Mouse (Mus musculus): Measurements from ENCODE around the gene Gli1. TPM values are rescaled to one million over a fixed set of nuclear protein-coding genes. Genes with fewer than 3 reads are reported as not detected.

Gli1 gene
- polyA plus RNA-seq, 1 experiment from 2014 or later: 1.3 TPM

- ATAC-seq: no peak
These were observed 18.9 kb upstream of the Gli1 start for GRCm38 (mm10) chr10:127360714-127361113.

DNA sequence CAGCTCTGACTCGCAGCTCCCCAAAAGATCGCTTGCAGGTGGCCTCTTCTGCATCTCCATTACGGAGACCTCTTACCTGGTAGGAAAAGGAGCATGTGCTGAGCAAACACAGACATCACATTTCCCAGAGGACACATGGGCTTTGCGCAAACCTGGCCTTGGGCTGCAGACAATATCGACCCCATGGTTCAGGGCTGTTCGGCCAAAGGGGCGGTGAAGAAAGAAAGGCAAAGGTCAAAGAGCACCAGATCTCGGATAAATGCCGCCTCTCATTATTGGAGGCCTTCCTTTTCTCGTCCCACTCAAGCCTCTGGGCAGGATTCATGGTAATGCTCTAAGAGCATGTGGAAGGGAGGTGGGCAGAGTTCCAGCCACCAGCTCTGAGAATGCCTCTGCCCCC lies 13.6 kb upstream of the Gli1 start:
- Histone ChIP-seq H3K4me2 (replicated peaks) (no peak overlapping the region), H3K4me3 (replicated peaks) (no peak overlapping the region), H3K36me3 (no peaks in the 10 kb centered on the region), H3K9me3 (no peaks in the 10 kb centered on the region), H3K27ac (no peak overlapping the region), H3K4me1 (replicated peaks) (peaks cover 7% of the 10 kb centered on the region), H3K9ac (replicated peaks) (no peak overlapping the region), H3K27me3 (peaks cover 8% of the 10 kb centered on the region)
- no peak for ATAC-seq
- 47% methylated on average over 10 of the region's 10 CpGs for WGBS

More at GRCm38 (mm10) chr10:127360714-127361113, 18.9 kb upstream of the Gli1 start:
- H3K9ac ChIP-seq (replicated peaks): no peak overlapping the region
- no peaks in the 10 kb centered on the region for H3K9me3 ChIP-seq
- WGBS: 91% methylated on average over 3 of the region's 3 CpGs
- H3K4me3 ChIP-seq (replicated peaks): no peak overlapping the region
- no peaks in the 10 kb centered on the region for H3K36me3 ChIP-seq
- H3K4me1 ChIP-seq (replicated peaks): no peaks in the 10 kb centered on the region
- no peak overlapping the region for H3K4me2 ChIP-seq (replicated peaks)
- no peaks in the 10 kb centered on the region for H3K27me3 ChIP-seq
- no peak overlapping the region for H3K27ac ChIP-seq

DNA sequence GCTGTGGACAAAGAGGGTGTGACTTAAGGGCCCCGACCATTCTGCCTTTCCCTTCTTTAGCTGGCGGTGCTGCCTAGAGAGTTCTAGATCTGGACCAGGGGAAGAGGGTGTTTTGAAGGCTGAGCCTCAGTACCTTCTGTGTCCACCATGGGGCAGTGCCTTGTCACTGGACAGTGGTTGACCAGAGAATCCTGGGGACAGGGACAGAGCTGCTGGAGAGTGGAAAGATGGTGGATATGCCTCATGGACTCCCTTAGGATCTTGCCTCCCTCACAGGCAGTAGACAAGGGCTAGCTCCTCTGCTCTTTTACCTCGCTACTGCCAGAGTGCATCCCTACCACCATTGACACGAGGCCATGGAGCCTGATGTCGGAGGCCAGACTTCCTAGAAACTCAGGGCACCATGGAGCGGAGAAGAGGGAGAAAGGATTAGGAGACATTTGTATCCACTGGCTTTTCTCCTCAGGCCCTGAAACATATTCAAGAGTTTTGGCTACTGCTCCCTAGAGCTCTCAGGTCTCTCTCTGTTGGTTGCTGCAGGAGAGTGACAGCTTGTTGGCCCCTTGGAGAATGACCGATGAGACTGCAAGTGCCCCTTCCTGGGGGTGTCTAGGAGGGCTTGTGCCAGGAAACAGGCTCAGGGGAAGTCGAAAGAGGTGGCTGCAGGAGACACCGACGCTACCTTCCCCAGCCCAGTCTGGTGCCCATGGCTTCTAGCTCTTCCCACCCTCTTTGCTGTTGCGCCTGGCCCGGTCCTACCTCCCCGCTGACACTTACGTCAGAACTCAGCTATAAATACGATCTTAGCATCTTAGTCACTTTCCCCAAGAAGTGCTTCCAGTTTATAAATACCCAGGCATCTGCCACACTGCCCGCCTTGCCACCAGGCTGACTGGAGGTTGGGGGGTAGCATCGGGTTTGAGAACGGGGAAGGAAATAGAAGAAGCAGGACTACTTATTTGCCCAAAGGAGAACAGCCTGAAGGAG lies 12.4 kb upstream of the Gli1 start, which contains the start of gene Inhbe:
TSS of gene Inhbe (minus strand) at position 503 of the 987 bp plus-strand sequence.
- Histone ChIP-seq H3K9me3 (no peaks in the 10 kb centered on the region), H3K27ac (no peak within 1 kb of the TSS), H3K4me3 (replicated peaks) (no peak within 1 kb of the TSS), H3K9ac (replicated peaks) (no peak within 1 kb of the TSS), H3K27me3 (peaks cover 8% of the 10 kb centered on the region), H3K36me3 (no peaks in the 10 kb centered on the region), H3K4me2 (replicated peaks) (no peak within 1 kb of the TSS), H3K4me1 (replicated peaks) (peaks cover 7% of the 10 kb centered on the region)
- ATAC-seq: no peak
- WGBS: 86% methylated on average over 18 of the region's 18 CpGs

DNA sequence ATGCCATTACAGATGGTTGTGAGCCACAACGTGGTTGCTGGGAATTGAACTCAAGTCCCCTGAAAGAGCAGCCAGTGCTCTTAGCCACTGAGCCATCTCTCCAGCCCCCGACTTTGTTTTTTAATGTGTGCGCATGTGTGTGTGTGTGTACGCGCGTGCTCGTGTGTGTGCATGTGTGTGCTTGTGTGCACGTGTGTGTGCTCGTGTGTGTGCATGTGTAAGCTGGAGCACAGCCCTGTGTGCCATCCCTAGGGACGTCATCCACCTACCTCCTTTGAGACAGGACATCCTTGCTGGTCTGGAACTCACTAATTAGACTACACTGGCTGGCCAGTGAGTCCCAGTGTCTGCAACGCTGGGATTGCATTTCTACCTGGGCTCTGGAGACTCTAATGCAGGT lies 11.0 kb upstream of the Gli1 start:
- Histone ChIP-seq H3K36me3 (no peaks in the 10 kb centered on the region), H3K4me1 (replicated peaks) (peaks cover 7% of the 10 kb centered on the region), H3K27ac (no peak overlapping the region), H3K4me3 (replicated peaks) (no peak overlapping the region), H3K9me3 (no peaks in the 10 kb centered on the region), H3K27me3 (peaks cover 8% of the 10 kb centered on the region), H3K9ac (replicated peaks) (no peak overlapping the region), H3K4me2 (replicated peaks) (no peak overlapping the region)
- no peak for ATAC-seq
- 92% methylated on average over 11 of the region's 11 CpGs for WGBS

- Histone ChIP-seq H3K9me3 (no peaks in the 10 kb centered on the region), H3K4me3 (replicated peaks) (no peak overlapping the region), H3K27me3 (peaks cover 8% of the 10 kb centered on the region), H3K4me1 (replicated peaks) (peaks cover 7% of the 10 kb centered on the region), H3K36me3 (no peaks in the 10 kb centered on the region), H3K4me2 (replicated peaks) (no peak overlapping the region), H3K27ac (no peak overlapping the region), H3K9ac (replicated peaks) (no peak overlapping the region)
- WGBS: 92% methylated on average over 9 of the region's 9 CpGs
- no peak for ATAC-seq
These were observed 10.4 kb upstream of the Gli1 start for GRCm38 (mm10) chr10:127352187-127352586.

DNA sequence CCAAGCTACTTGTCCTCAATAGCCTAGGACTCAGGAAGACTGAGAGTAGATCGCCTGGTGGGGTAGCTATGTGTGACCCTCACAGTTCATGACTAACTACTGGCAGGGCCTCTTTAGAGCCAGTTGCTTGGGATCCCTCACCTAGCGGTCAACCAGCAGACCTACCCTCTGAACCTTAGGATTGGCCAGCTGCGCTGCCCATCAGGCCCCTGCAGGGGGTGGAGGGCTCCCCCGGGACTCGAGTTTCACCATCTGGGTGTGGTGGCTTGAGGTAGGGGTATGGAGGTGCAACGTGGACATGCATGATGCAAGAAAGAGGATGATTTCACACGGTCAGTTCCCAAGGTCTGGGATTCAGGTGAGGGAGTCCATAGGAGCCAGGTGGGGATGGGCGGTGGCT lies 9.9 kb upstream of the Gli1 start:
- Histone ChIP-seq H3K9ac (replicated peaks) (no peak overlapping the region), H3K4me1 (replicated peaks) (peaks cover 7% of the 10 kb centered on the region), H3K27ac (no peak overlapping the region), H3K27me3 (peaks cover 8% of the 10 kb centered on the region), H3K4me3 (replicated peaks) (no peak overlapping the region), H3K9me3 (no peaks in the 10 kb centered on the region), H3K36me3 (no peaks in the 10 kb centered on the region), H3K4me2 (replicated peaks) (no peak overlapping the region)
- WGBS: 77% methylated on average over 8 of the region's 8 CpGs
- no peak for ATAC-seq

- Histone ChIP-seq H3K27me3 (peaks cover 8% of the 10 kb centered on the region), H3K9ac (replicated peaks) (0 out of 2 replicates have a peak overlapping the region, but pooled peaks have one; percentile 29), H3K4me1 (replicated peaks) (peaks cover 7% of the 10 kb centered on the region), H3K9me3 (no peaks in the 10 kb centered on the region), H3K4me3 (replicated peaks) (no peak overlapping the region), H3K36me3 (no peaks in the 10 kb centered on the region), H3K4me2 (replicated peaks) (no peak overlapping the region), H3K27ac (no peak overlapping the region)
- ATAC-seq: 0 out of 2 replicates have a peak, but pooled peaks have one; percentile 4
- WGBS: 86% methylated on average over 8 of the region's 8 CpGs
These were observed 9.5 kb upstream of the Gli1 start for GRCm38 (mm10) chr10:127351285-127351595.

- Histone ChIP-seq H3K9ac (replicated peaks) (0 out of 2 replicates have a peak overlapping the region, but pooled peaks have one; percentile 29), H3K4me3 (replicated peaks) (peak overlapping the region; percentile 22; the same call in 1 of the 2 replicates), H3K9me3 (no peaks in the 10 kb centered on the region), H3K4me1 (replicated peaks) (peaks cover 7% of the 10 kb centered on the region), H3K36me3 (no peaks in the 10 kb centered on the region), H3K27ac (no peak overlapping the region), H3K27me3 (peaks cover 8% of the 10 kb centered on the region), H3K4me2 (replicated peaks) (peak overlapping the region; percentile 47)
- peak; percentile 85 for ATAC-seq
- WGBS: 15% methylated on average over 24 of the region's 24 CpGs
These were observed 9.0 kb upstream of the Gli1 start for GRCm38 (mm10) chr10:127350594-127351284.

DNA sequence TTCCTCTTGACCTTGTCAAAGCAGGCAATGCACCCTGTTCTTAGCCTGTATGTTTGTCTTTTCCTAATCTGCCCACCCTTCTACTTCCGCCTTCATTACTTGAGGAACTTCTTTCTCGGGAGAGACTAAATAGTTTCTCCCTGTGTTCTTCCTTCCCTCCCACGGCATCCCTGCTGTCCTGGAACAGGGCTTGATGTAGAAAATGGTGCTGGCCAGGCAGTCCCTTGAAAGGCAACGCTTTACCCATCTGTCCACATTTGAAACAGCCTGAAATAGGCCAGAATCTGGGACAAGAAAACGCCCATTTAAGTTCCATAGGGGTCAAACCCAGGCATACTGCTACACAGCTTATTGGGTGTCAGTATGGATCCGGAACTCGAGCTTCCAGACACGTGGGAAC lies 8.0 kb upstream of the Gli1 start:
- Histone ChIP-seq H3K4me1 (replicated peaks) (peaks cover 7% of the 10 kb centered on the region), H3K4me2 (replicated peaks) (no peak overlapping the region), H3K27me3 (peaks cover 8% of the 10 kb centered on the region), H3K27ac (no peak overlapping the region), H3K9ac (replicated peaks) (no peak overlapping the region), H3K4me3 (replicated peaks) (no peak overlapping the region), H3K9me3 (no peaks in the 10 kb centered on the region), H3K36me3 (no peaks in the 10 kb centered on the region)
- no peak for ATAC-seq
- 80% methylated on average over 8 of the region's 8 CpGs for WGBS

- Histone ChIP-seq H3K9me3 (no peaks in the 10 kb centered on the region), H3K4me1 (replicated peaks) (peaks cover 7% of the 10 kb centered on the region), H3K27me3 (peaks cover 8% of the 10 kb centered on the region), H3K9ac (replicated peaks) (no peak overlapping the region), H3K36me3 (no peaks in the 10 kb centered on the region), H3K4me3 (replicated peaks) (no peak overlapping the region), H3K4me2 (replicated peaks) (no peak overlapping the region), H3K27ac (no peak overlapping the region)
- ATAC-seq: no peak
- WGBS: 71% methylated on average over 4 of the region's 4 CpGs
These were observed 7.2 kb upstream of the Gli1 start for GRCm38 (mm10) chr10:127348957-127349356.

DNA sequence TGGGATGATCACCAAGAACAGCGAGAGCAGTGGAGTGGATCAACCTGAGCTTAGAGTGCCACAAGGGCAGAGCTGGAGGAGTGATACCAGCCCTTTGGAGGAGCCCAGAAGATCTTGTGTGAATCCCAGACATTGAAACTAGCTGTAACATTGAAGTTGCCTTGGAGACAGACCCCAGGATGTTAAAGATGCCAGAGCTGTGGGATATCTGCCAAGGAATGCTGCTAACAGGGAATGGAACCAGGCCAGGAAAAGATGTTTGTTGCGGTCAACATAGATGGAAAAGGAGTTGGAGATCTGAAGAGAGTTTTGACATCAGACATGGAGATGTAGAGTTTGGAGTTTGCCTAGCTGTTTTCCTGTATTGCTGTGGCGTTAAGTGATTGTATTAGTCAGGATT lies 4.4 kb upstream of the Gli1 start:
- Histone ChIP-seq H3K9ac (replicated peaks) (no peak overlapping the region), H3K4me2 (replicated peaks) (no peak overlapping the region), H3K4me1 (replicated peaks) (peaks cover 22% of the 10 kb centered on the region), H3K27me3 (peaks cover 19% of the 10 kb centered on the region), H3K36me3 (no peaks in the 10 kb centered on the region), H3K9me3 (no peaks in the 10 kb centered on the region), H3K4me3 (replicated peaks) (no peak overlapping the region), H3K27ac (no peak overlapping the region)
- ATAC-seq: no peak
- 93% methylated on average over 3 of the region's 3 CpGs for WGBS

GRCm38 (mm10) chr10:127343029-127343428 lies 1.3 kb upstream of the Gli1 start:
- H3K4me1 ChIP-seq (replicated peaks): peaks cover 38% of the 10 kb centered on the region
- H3K36me3 ChIP-seq: no peaks in the 10 kb centered on the region
- no peak overlapping the region for H3K27ac ChIP-seq
- no peak for ATAC-seq
- no peak overlapping the region for H3K4me2 ChIP-seq (replicated peaks)
- H3K9me3 ChIP-seq: no peaks in the 10 kb centered on the region
- H3K4me3 ChIP-seq (replicated peaks): no peak overlapping the region
- H3K27me3 ChIP-seq: peaks cover 36% of the 10 kb centered on the region
- H3K9ac ChIP-seq (replicated peaks): no peak overlapping the region
- WGBS: 75% methylated on average over 3 of the region's 3 CpGs
